Mouse (Mus musculus) adipocyte (in vitro differentiated cells): ENCODE measurements around the gene Cdc26.

Experiments used
- DNase-seq: peaks from one replicate; pipeline ENCODE4 v3.0.0-alpha.2; 2016; ENCODE audit warnings: low spot score

Cdc26 gene

DNA sequence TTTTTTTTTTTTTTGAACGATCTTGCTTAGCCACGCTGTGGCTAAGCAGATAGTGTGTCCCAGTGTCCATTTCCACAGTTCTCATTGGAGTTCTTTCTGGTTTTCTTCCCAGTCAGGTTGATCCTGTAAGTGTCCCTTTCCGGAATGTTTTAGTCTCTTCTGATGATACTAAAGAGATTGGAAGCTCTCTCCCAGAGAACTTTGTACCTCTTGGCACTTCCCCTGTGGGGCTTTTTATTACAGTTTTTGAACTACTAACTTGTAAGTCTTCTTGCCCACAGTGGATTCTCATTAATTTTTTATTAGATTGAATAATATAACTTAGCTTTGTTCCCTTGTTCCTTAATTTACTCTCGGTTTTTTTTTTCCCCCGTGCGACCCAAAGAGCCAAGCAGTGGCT lies 46.9 kb downstream of the Cdc26 start:
- peak; percentile 31 for DNase-seq

DNA sequence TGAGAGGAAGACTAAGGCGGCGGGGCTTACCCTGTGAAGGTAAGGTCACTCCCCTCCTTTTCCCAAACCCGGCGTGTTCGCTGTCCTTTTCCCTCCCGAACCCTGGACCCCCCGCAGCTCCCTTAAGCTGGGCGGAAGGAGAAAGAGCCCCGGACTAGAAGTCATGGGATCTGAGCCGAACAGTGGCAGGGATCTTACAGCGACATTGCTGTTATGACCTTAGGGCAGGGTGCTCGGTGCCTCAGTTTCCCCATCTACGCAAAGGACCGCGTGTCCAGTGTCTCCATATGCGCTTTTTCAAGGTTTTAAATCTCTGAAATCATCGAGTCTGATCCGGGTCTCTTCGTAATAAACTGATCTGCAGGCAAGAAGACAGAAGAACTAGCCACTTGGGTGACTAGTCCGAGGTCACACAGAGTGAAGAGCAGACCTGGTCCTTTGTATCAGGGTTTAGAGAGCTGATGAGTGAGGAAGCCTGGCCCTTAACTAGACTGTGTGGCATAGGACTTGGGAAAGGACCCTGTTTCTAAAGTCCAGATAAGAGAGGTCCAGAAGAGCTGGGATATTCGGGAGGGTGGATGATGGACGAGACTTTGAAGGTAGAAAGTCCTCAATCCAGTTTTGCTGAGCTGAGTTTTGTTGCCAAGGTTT lies 47.5 kb downstream of the Cdc26 start:
- no peak for DNase-seq

DNA sequence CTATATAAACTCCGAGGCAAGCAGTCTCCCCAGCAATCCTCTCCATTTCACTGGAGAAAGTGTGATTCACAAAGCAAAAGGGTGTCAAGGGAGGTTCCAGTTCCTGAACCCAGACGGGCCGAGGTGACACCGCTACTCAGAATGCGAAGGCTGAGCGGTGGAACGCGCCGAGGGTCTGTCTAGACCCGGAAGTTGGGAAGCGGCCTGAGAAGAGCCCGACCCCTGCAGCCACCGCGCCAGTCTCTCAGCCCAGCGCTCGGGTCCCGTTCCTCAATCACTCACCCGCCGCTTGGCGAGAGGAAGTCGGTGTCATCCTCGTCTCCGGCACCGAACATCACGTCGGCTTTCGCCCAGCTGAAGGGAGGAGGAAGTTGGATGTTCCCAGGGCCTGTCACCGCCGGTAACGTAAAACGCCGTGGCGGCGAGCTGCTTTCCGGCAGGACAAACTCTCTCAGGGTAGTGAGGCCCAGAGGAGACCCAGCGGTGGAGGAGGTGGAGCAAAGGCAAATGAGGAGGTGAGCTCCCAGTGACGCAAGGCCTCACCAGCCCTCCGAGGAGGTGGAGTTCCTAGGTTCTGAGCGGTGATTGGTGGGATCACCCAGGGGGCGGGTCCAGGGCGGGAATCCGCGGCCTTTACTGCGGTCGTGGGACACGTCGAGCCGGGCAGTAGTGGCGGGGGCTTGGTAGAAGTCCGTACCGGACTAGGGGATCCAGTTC lies 48.2 kb downstream of the Cdc26 start, which contains the start of the genes Fkbp15 and Slc31a1:
Gene Fkbp15 (minus strand): TSS at position 461 of the 717 bp plus-strand sequence.
Gene Slc31a1 (plus strand): TSS at position 640 of the 717 bp plus-strand sequence.
- peak; percentile 98 for DNase-seq

DNA sequence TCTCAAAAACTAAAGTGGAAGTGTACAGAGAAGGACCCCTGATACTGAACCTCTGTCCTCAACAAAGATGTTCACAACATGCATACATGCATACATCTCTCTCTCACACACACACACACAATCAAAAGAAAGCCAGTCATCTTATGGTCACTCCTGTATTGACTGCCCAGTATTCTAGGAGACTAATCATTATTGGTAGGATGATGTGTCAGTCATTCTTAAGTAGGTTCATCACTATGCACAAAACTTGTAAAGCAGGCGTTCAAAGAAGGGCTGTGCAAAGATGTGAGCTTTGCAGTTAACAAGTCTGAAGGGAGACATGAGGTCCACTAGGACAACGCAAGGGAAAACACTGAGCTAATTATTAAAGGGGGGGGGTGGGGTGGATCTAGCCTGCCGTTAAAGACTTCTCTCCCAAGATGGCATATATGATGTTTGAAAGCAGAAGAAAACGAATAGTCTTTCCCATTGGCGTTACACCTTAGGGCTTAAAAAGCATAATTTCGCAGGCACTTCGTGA lies 49.1 kb downstream of the Cdc26 start:
- no peak for DNase-seq

DNA sequence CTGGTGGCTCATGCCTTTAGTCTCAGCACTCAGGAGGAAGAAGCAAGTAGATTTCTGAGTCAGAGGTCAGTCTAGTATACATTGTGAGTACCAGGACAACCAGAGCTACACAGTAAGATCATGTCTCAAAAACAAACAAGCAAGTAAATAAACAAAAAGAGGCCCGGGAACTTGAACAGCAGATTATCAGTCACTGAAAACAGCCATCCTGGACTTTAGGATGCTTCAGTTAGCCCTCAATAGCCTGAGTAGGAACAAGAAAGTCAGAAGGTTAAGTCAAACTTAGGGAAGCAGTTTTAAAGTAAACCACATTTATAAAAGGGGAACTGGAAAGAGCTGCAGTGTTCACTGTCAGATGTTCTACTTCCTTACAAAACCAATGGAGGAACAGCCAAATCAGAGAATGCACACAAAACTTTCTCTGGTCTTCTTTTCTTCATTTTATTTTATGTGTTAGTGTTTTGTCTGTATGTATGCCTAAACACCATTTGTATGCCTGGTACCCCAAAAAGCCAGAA lies 50.8 kb downstream of the Cdc26 start:
- DNase-seq: no peak

DNA sequence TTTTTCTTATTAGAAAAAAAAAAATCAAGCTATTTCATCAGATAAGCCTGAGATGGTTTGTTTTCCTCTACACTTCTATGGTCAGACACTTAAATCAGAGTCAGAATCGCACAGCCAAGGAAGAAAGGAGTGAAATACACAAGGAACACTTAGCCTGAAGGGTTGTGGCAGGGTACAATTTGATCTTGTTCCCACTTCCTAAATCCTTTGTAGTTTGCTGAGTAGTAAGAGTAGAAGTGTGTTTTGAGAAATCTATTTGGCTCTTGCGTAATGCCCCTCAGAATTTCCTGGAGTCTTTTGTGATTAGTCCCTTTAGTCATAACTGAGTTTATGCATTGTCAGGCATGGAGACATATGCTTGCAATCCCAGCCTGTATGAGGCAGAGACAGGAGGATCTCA lies 59.1 kb downstream of the Cdc26 start:
- no peak for DNase-seq

DNA sequence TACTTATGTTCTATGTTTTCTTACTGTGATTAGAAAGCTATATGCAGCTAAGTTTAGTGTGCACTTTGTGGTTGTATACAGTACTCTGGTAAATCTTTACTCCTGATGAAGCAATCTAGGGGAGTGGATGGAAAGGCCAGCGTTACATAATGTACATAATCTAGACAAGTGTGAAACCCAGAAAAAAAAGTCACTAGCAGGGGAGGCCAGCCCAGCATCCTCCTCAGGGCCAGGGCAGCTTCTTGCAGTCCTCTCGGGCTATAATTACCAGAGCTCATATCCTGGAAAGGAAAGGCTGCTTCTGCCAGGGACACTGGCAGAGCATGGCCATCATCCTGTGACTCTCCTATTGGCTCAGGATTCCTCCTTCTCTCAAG lies 60.1 kb downstream of the Cdc26 start:
- no peak for DNase-seq

DNA sequence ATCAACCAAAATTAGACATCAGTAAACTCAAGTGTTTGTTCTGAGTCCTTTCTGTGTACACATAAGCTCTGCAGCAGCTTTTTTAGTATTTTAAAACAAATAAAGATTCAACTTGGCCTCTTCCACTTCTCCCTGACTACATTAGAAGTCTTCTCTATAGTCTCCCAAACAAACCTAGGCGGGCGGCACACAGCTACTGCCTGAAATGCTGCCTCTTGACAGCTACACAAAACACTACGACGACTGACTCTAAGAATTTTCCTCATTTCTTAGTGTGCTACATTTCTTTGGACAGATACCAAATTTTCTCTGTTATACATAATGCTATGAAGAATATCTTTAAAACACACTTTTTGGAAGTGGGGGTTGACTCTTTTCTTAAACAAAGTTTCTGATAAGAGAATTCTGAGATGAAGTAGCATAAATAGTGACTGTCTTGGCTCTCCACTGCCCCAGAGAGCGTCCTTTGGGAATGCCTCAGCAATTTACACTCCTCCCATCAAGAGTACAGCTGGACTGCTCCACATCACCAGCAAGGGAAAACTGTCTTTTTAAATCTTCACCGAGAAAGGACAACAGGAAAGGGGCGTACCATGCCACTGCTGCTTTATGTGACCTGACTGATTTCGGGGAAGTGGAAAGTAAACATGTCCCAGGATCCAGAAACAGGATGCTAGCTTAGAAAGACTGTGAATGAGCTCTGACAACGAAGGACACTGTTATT lies 60.7 kb downstream of the Cdc26 start:
- no peak for DNase-seq

DNA sequence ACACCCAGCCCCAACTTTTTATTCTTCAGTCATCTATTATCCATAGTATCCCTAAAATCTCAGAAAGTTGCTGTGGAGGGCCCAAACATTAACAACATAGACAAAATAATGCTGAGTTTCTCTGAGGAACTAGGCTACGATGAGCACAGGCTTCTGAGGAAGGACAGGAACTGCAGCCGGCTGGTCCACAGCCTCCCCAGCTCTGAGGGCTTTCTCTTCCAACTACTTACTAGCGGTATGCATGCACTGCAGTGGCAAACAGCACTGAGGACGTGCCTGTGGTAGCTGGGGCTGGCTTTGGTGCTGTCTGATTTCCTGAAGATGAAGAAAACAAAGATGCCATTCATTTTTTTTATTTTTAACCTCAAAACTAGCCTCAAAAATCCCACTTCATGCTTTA lies 62.6 kb downstream of the Cdc26 start:
- DNase-seq: no peak

DNA sequence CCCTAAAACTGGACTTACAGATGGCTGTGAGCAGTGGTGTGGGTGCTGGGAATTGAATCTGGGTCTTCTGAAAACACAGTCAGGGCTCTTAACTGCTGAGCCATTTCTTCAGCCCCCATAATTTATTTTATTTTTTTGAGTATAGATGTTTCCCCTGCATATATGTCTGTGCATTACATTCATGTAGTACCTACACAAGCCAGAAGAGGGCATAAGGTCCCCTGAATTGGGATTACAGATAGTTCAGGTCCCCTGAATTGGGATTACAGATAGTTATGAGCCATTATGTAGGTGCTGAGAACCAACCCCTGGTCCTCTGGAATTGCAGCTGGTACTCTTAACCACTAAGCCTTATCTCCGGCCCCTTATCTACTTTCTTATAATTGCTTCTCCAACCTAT lies 64.4 kb downstream of the Cdc26 start:
- no peak for DNase-seq

DNA sequence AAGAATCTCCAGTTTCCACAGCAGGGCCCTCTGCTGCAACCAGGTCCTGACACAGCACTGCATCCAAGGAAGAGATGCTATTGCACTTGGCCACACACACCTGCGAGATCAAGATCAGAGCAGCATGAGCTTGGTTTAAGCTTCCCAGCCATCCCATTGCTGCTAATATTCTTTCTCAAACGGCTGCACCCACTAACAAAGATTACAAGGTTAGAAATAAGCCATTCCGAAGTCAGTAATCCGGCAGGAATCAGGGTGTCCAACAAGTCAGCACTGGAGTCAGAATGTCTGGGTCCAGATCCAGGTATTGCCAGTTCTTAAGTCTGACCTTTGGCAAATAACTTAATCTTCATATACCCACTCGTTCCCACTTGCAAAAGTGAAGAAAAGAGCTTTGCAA lies 69.9 kb downstream of the Cdc26 start:
- no peak for DNase-seq
